Mouse (Mus musculus): ENCODE measurements around the gene Adipoq.

DNA sequence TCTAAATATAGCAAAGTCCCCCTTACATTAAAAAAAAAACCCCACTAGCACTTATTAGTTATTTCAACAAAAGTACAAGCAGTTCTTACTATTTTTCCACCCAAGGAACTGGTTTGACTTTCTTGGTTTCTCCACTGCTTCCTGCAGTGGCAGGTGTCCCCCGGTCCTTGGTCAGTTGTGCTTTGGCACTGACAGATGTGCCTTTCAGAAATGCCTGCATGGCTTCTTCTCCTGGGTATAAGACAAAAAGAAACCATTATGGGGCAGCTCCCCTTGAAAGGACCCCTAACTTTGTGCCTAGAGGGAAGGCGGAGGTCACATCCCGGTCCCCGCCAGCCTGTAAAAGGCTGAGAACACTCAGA, 19.0 kb upstream of the Adipoq start:
- TF ChIP-seq CTCF (IDR thresholded peaks at IDR 0.05; ENCODE audit: low read depth) (no peak), EP300 (IDR thresholded peaks at IDR 0.05; ENCODE audit: low read depth) (no peak)

All from liver, embryonic 14.5 days (tissue).